Mouse (Mus musculus): ENCODE measurements at regions not wholly inside any gene's neighbourhood (a gene's known extent, or its start where the extent isn't known, plus 50 kb on each side); places are given as distances from the start of the nearest gene placed in this dataset.

DNA sequence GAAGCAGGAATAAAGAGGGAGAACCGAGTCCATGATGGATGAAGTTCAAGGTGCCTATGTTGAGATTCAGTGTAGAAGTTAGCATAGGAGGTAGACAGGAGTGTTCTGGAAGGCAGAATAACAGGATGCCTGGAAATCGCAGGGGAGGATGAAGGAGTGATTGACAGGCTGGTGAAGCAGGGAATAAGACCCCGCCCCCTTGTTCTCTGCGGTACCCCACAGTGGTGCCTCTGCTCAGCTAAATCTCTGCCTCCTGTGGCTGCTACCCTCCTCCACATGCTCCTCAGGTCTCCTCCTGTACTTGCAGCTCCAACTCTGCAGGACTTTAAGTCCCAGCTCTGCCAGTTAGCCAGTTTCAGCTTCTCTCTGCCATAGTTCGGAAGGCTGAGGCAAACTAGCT lies 261.2 kb upstream of the Gria1 start:
- WGBS: 35% methylated on average over 5 of the region's 5 CpGs
- Histone ChIP-seq H3K4me3 (ENCODE audit: low read depth, low read length) (no peak overlapping the region), H3K27ac (ENCODE audit: low read length) (peak overlapping the region; percentile 43), H3K9ac (replicated peaks; ENCODE audit: low read depth) (no peak overlapping the region), H3K4me2 (replicated peaks; ENCODE audit: low read depth, low read length) (no peak overlapping the region), H3K36me3 (ENCODE audit: insufficient read depth, low read length) (no peaks in the 10 kb centered on the region), H3K9me3 (ENCODE audit: low read length) (no peaks in the 10 kb centered on the region), H3K4me1 (ENCODE audit: insufficient read depth, low read depth, low read length) (no peaks in the 10 kb centered on the region), H3K27me3 (replicated peaks; ENCODE audit: insufficient read depth, low read length) (no peaks in the 10 kb centered on the region)
- ATAC-seq: no peak
- TF ChIP-seq EP300 (IDR thresholded peaks at IDR 0.05) (no peak), CTCF (IDR thresholded peaks at IDR 0.05) (no peak)
- DNase-seq (ENCODE audit: low spot score): no peak

DNA sequence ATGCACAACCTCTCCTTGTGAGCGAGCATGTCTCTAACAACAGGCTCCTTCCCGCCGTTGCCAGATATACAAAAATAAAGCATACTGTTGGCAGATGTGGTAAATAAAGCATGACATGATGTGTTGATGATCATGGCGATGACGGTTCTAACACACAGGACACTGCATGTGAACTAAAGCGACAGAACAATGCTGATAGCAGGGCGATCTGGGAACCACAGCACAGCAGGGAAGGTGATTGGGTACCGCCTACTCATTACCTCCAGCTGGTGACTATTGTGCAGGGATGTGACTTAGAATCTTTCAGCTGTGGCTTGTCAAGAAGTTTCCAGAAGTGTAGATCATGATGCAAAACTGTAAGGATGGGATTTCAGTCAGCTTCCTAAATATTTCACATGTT lies 260.5 kb upstream of the Gria1 start:
- Histone ChIP-seq H3K4me1 (ENCODE audit: insufficient read depth, low read depth, low read length) (no peaks in the 10 kb centered on the region), H3K9ac (replicated peaks; ENCODE audit: low read depth) (no peak overlapping the region), H3K4me2 (replicated peaks; ENCODE audit: low read depth, low read length) (no peak overlapping the region), H3K27ac (ENCODE audit: low read length) (peak overlapping the region; percentile 43; the same call in 1 of the 2 replicates), H3K36me3 (ENCODE audit: insufficient read depth, low read length) (no peaks in the 10 kb centered on the region), H3K9me3 (ENCODE audit: low read length) (no peaks in the 10 kb centered on the region), H3K27me3 (replicated peaks; ENCODE audit: insufficient read depth, low read length) (no peaks in the 10 kb centered on the region), H3K4me3 (ENCODE audit: low read depth, low read length) (no peak overlapping the region)
- peak; percentile 81 for ATAC-seq
- 27% methylated on average over 8 of the region's 8 CpGs for WGBS
- TF ChIP-seq EP300 (IDR thresholded peaks at IDR 0.05) (no peak), CTCF (IDR thresholded peaks at IDR 0.05) (no peak)
- DNase-seq (ENCODE audit: low spot score): peak; percentile 65

DNA sequence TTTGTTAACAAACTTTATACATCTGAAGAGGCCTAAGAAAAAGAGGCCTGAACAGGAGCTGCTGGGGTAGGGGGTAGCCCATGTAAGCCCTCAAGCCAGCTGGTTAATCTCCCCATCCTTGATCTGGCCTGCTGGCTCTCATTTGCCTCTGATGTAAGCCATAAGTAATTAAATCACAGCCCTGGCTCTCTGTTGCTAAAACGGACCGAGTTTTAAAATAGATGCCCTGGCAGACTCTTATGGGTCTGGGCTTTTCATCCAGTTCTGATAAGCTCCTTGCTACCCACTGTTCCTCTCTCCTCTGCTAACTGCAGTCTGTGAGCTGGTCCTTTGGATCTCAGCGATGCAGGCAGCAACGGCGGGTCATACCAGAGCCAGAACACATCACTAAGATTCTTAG lies 259.3 kb upstream of the Gria1 start:
- peak; percentile 37 for DNase-seq (ENCODE audit: low spot score)

DNA sequence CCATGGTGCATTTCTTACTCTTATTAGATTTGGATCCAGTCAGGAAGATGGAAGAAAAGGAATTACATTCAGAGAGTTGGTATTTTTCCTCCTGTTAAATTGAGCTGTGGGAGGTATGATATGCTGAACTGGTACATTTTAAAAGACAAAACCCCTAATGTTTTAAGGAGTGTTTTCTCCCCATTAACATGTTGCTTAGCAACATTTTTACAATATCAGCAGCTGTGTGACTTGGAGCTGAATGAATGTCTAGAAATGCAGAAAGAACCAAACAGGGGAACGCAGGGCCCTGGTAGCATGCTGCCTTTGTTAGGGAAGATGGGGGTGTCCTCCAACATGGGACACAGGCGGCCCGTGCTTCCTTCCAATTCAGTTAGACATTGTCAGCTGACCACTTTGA lies 257.5 kb upstream of the Gria1 start:
- no peak for TF ChIP-seq CTCF (IDR thresholded peaks at IDR 0.05)
- TF ChIP-seq EP300 (IDR thresholded peaks at IDR 0.05): no peak
- Histone ChIP-seq H3K27ac (ENCODE audit: low read length) (no peak overlapping the region), H3K9ac (replicated peaks; ENCODE audit: low read depth) (no peak overlapping the region), H3K36me3 (ENCODE audit: insufficient read depth, low read length) (no peaks in the 10 kb centered on the region), H3K4me2 (replicated peaks; ENCODE audit: low read depth, low read length) (no peak overlapping the region), H3K9me3 (ENCODE audit: low read length) (no peaks in the 10 kb centered on the region), H3K4me3 (ENCODE audit: low read depth, low read length) (no peak overlapping the region), H3K27me3 (replicated peaks; ENCODE audit: insufficient read depth, low read length) (no peaks in the 10 kb centered on the region), H3K4me1 (ENCODE audit: insufficient read depth, low read depth, low read length) (no peaks in the 10 kb centered on the region)
- DNase-seq (ENCODE audit: low spot score) (peak; percentile 7), ATAC-seq (no peak)
- WGBS: 83% methylated on average over 3 of the region's 3 CpGs

More for the DNA sequence above, 259.3 kb upstream of the Gria1 start:
- H3K9ac ChIP-seq (replicated peaks; ENCODE audit: low read depth): no peak overlapping the region
- no peak overlapping the region for H3K4me2 ChIP-seq (replicated peaks; ENCODE audit: low read depth, low read length)
- TF ChIP-seq EP300 (IDR thresholded peaks at IDR 0.05) (no peak), CTCF (IDR thresholded peaks at IDR 0.05) (no peak)
- H3K9me3 ChIP-seq (ENCODE audit: low read length): no peaks in the 10 kb centered on the region
- no peak overlapping the region for H3K4me3 ChIP-seq (ENCODE audit: low read depth, low read length)
- no peaks in the 10 kb centered on the region for H3K27me3 ChIP-seq (replicated peaks; ENCODE audit: insufficient read depth, low read length)
- ATAC-seq: peak; percentile 38
- no peaks in the 10 kb centered on the region for H3K4me1 ChIP-seq (ENCODE audit: insufficient read depth, low read depth, low read length)
- no peaks in the 10 kb centered on the region for H3K36me3 ChIP-seq (ENCODE audit: insufficient read depth, low read length)
- peak overlapping the region; percentile 76 for H3K27ac ChIP-seq (ENCODE audit: low read length)
- 59% methylated on average over 5 of the region's 5 CpGs for WGBS

GRCm38 (mm10) chr11:56760474-56760873 lies 250.7 kb upstream of the Gria1 start:
- H3K4me2 ChIP-seq (replicated peaks; ENCODE audit: low read depth, low read length): no peak overlapping the region
- peak; percentile 70 for ATAC-seq
- TF ChIP-seq CTCF (IDR thresholded peaks at IDR 0.05) (no peak), EP300 (IDR thresholded peaks at IDR 0.05) (peak; percentile 85)
- H3K27me3 ChIP-seq (replicated peaks; ENCODE audit: insufficient read depth, low read length): no peaks in the 10 kb centered on the region
- no peaks in the 10 kb centered on the region for H3K9me3 ChIP-seq (ENCODE audit: low read length)
- DNase-seq (ENCODE audit: low spot score): peak; percentile 87
- H3K9ac ChIP-seq (replicated peaks; ENCODE audit: low read depth): no peak overlapping the region
- H3K36me3 ChIP-seq (ENCODE audit: insufficient read depth, low read length): no peaks in the 10 kb centered on the region
- no peak overlapping the region for H3K4me3 ChIP-seq (ENCODE audit: low read depth, low read length)
- peak overlapping the region; percentile 73 for H3K27ac ChIP-seq (ENCODE audit: low read length)
- WGBS: 73% methylated on average over 2 of the region's 2 CpGs
- H3K4me1 ChIP-seq (ENCODE audit: insufficient read depth, low read depth, low read length): no peaks in the 10 kb centered on the region

GRCm38 (mm10) chr11:56762467-56763120 lies 248.6 kb upstream of the Gria1 start:
- 44% methylated on average over 5 of the region's 5 CpGs for WGBS
- no peaks in the 10 kb centered on the region for H3K9me3 ChIP-seq (ENCODE audit: low read length)
- no peak overlapping the region for H3K4me3 ChIP-seq (ENCODE audit: low read depth, low read length)
- H3K4me1 ChIP-seq (ENCODE audit: insufficient read depth, low read depth, low read length): no peaks in the 10 kb centered on the region
- H3K4me2 ChIP-seq (replicated peaks; ENCODE audit: low read depth, low read length): no peak overlapping the region
- no peaks in the 10 kb centered on the region for H3K36me3 ChIP-seq (ENCODE audit: insufficient read depth, low read length)
- no peak overlapping the region for H3K9ac ChIP-seq (replicated peaks; ENCODE audit: low read depth)
- 0 out of 2 replicates have a peak overlapping the region, but pooled peaks have one; percentile 73 for H3K27ac ChIP-seq (ENCODE audit: low read length)
- H3K27me3 ChIP-seq (replicated peaks; ENCODE audit: insufficient read depth, low read length): no peaks in the 10 kb centered on the region
- ATAC-seq: peak; percentile 88
- DNase-seq (ENCODE audit: low spot score): peak; percentile 94
- TF ChIP-seq EP300 (IDR thresholded peaks at IDR 0.05) (peak; percentile 96), CTCF (IDR thresholded peaks at IDR 0.05) (no peak; the same call in 1 of the 2 replicates)

Data from lung, postnatal 0 days (tissue).